Mouse (Mus musculus) layer of hippocampus, adult 2 months (tissue): Measurements from ENCODE around the gene Taf9. TPM values are rescaled to one million over a fixed set of nuclear protein-coding genes. Genes with fewer than 3 reads are reported as not detected.

Experiments used
- DNase-seq, 2 experiments: peaks; one replicate each; pipeline ENCODE4 v3.0.0; 2022; ENCODE audit warnings: low spot score in 2 of 2
- H3K27ac ChIP-seq: fragments of 200-600 bp; 2 replicates; pipeline ENCODE4 v1.8.1; 2022
- H3K4me3 ChIP-seq: fragments of 200-600 bp; 2 replicates; pipeline ENCODE4 v1.8.1; 2022; ENCODE audit warnings: mild to moderate bottlenecking
- CTCF ChIP-seq: fragments of 200-600 bp; conservative IDR thresholded peaks from 2 replicates; pipeline ENCODE4 v1.8.1; 2022; ENCODE audit warnings: antibody characterized with exemption, mild to moderate bottlenecking, moderate library complexity
- total RNA-seq, 2 experiments: library from RNA; stranded (reverse); gene quantifications; 2 replicates each; pipeline ENCODE4 v1.2.3; 2021

The Taf9 gene
- total RNA-seq, 2 experiments from 2014 or later, result 14.4 to 20.7 TPM

DNA sequence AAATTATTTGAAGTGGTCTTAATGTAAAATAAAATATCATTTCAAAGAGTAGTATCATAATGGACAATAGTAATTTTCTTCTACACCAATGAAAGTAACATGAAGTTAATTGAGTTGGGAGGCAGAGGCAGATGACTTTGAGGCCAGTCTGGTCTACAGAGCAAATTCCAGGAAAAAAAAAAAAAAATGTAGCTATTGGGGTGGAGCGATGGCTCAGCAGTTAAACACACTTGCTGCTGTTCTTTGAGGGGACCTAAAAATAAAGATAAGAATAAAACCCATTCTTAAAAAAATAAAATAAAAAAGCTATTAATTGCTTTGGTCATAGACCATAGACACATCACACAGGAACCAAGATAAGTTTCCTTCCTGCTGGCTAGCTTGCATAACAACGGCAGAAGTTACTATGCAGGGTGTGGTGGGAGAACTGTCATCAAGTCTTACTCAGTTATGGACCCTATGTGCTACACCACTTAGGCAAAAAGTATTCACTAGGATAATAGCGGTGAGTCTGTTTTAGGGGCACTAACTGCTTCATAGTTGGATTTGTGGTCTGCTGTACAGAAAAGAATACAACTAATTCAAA, 17.2 kb upstream of the Taf9 start:
- Histone ChIP-seq H3K27ac (no peak overlapping the region), H3K4me3 (no peak overlapping the region)
- DNase-seq, result no peak
- TF ChIP-seq CTCF, result no peak

DNA sequence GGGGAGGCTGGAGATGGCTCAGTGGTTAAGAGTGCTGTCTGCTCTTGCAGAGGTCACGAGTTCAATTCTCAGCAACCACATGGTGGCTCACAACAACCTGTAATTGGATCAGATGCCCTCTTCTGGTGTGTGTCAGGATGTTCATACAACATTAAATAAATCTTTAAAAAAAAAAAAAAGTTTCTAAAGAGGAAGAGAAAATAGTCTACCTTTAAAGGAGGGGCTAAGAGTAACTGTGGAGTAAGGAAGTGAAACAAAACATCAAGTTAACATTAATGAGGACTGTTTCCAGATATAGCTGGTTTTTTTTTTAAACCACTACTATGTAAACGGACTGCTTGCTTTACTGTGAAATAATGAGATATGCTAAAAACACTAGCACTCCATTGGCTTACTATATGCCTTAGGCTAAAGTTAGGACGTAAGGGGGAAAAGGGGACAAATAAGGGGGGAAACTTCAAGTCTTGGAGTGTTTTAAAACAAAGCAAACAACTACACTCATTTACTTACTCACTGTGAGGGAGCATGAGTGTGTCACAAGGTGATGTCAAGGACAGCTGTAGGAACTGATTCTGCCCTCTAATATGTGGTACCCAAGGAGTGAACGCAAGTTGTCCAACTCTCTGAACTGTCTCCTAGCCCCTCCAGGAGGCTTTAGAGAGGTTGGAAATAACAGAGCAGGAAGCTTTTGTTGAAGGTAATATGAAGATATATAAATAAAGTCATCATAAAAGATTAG, 8.7 kb upstream of the Taf9 start:
- Histone ChIP-seq H3K4me3 (no peak overlapping the region), H3K27ac (no peak overlapping the region)
- DNase-seq, result no peak
- TF ChIP-seq CTCF, result no peak; the same call in 1 of the 2 replicates

DNA sequence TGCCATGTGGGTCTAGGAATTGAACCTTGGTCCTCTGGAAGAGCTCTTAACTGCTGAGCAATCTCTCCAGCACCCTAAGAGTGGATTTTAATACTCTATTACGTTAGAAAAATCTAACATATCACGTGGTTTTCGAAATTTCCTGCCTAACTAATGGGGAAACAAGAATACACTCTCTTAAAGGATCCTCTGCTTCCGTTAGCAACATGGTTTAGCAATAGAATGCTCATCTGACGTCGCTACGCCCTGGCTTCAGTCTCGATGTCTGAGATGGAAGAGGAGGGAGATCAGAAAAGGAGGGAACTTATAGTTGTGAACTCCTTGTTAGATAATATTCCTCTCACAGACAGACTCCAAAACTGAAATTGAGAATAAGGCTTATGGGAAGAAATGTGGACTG, 3.2 kb upstream of the Taf9 start:
- Histone ChIP-seq H3K27ac (no peak overlapping the region), H3K4me3 (no peak overlapping the region)
- no peak for DNase-seq
- no peak for TF ChIP-seq CTCF

DNA sequence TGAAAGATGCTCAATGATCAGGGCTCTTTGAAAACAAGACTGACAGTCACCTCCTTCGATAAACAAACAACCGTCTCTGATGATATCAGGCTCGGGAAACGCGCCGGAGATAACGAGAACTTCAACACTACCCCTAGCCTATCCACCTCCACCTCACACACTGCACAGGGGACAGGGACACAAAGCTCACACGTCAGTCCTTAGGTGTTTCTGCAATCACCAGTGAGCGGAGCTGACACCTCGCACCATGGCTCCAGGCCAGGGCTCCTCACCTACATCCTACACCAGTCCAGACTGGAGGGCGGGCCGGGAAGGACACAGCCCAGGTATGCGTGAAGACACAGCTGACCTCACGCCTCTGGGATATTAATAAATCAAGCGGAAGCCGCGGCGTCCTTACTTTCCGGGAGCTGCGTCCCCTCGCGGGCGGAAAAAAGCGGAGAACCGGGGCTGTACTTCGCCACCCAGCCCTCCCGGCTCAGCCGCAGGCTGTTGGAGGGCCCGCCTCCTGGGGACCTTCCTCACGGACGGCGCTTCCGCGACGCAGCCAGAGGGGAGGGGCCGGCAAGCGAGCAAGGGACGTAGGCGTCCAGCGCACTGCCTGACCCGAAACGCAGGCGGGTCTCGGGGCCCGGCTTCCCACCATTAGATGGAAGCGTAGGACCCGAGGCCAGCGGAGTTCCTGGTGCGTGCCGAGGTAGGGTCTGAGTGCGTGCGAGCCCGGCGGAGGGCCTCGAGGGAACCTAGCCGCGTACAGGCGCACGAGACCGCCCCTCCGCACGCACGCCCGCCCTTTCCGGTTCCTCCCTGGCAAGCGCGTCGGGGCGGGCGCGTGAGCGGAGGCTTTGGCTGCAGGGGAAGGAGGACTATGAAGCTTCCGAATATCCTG, 585 bp upstream of the Taf9 start, which contains the start of the genes Ak6 and Rad17:
Gene Ak6 (plus strand): TSS at position 430 of the 889 bp plus-strand sequence.
Gene Rad17 (minus strand): TSS at position 502 of the 889 bp plus-strand sequence.
- H3K4me3 ChIP-seq, result peak within 1 kb of the TSS; percentile 75
- TF ChIP-seq CTCF, result peak; percentile 49
- peak; percentile 93 to 97 for DNase-seq
- peak within 1 kb of the TSS; percentile 100 for H3K27ac ChIP-seq

DNA sequence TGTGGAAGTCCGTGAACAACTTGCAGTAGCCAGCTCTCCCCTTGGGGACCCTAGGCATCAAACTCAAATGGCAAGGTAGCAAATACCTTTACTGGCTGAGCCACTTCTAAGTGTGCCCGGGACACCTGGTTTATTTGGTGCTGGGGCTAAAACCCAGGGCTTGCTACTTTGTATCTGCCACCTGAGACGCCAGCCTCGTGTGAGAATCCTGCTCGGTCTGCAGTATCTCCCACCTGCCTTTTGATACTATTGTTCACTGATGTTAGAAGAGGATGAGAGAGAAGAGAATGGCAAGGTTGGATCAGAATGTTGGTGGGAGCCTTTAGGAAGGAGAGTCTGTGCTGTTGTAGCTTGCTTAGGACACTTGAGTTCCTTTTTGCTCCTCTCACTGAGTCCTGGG, 6.7 kb downstream of the Taf9 start:
- Histone ChIP-seq H3K27ac (no peak overlapping the region), H3K4me3 (no peak overlapping the region)
- TF ChIP-seq CTCF, result no peak
- no peak for DNase-seq

DNA sequence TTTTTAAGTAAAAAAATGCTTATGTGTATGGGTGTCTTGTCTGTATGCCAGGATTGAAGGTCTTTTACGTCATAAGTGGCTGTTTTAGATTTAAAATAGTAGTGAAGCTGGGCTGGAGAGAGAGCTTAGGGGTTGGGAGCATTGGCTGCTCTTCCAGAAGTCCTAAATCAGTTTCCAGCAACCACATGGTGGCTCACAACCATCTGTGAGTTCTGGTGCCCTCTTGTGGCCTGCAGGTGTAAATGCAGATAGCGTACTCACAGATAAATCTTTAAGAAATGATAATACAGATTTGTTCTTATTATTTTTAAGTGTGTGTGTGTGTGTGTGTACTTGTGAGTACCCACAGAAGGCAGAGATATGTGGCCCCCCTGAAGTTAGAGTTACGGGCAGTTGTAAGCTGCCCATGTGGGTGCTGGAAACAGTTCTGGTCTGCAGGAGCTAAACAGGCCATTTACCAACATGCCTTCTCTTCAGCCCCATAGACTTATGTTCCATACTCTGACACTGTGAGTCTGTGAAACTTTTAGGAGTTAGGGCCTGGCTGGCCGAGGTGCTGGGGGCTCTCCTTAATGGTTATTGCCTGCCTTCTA, 8.6 kb downstream of the Taf9 start:
- DNase-seq, result peak; percentile 25 to 64
- Histone ChIP-seq H3K4me3 (no peak overlapping the region), H3K27ac (no peak overlapping the region)
- TF ChIP-seq CTCF, result peak; percentile 91

DNA sequence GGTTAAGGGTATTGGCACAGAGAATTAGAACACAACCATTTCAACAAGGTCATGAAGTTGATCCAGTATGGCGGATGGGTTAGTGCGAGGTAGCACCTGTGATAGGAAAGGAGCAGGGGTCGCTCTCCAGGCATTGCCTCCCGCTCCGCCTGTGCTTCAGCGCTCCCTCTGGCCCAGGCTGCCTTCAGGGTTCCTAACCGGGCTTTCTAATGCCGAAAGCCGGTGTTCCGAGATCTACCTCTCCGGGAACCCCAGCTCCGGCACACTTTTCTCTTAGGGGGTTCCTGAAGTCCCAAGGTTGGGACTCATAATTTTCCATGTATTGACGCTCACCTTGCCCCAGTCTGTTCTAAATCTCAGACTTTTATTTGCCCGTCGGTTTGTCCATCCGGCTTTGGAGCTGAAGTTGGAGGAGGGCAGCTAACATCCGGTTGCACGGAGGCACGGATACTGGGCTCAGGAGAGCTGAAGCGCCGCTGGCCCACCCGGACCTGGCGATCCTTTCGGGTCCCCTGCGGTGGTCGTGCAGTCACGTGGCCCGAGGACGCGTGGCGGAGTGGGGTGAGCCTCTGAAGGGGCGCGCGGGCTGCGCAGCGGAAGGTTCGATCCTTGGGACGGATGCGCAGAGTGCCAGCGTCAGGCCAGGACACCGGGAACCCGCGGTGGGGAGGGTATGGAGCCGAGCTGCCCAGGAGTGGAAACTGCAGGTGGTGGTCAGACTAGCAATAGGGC, 18.1 kb downstream of the Taf9 start, which contains the start of gene Ccdc125:
Gene Ccdc125 (plus strand): TSS at position 427 of the 732 bp plus-strand sequence.
- no peak for TF ChIP-seq CTCF
- Histone ChIP-seq H3K27ac (no peak within 1 kb of the TSS), H3K4me3 (peak within 1 kb of the TSS; percentile 55)
- DNase-seq, result no peak

DNA sequence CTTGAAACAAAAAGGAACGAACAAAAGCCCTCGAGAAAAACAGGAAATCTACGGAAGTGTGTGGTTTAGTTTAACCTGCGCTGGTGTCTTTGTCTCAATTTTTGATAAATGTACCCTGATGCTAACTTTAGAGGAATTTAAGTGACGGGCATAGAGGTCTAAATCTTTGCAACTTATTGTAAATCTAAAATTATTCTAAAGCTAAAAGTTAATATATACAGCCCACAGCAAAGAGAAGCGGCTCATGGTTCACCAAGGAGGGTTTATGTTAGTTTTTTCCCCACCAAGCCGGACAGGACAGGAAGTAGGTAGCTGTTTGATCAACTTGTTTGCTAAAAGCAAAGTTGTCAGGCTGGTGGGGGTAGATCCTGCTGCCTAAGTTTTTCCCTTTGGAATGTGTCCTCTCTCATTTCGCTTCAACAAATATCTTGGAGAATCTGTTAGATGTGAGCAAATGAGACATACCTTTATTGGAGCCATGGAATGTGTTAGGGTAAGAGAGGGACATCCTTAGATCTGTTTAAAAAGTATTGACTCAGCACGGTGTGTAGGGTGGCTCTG, 18.9 kb downstream of the Taf9 start:
- TF ChIP-seq CTCF, result no peak
- Histone ChIP-seq H3K27ac (no peak overlapping the region), H3K4me3 (peak overlapping the region; percentile 55)
- no peak for DNase-seq

DNA sequence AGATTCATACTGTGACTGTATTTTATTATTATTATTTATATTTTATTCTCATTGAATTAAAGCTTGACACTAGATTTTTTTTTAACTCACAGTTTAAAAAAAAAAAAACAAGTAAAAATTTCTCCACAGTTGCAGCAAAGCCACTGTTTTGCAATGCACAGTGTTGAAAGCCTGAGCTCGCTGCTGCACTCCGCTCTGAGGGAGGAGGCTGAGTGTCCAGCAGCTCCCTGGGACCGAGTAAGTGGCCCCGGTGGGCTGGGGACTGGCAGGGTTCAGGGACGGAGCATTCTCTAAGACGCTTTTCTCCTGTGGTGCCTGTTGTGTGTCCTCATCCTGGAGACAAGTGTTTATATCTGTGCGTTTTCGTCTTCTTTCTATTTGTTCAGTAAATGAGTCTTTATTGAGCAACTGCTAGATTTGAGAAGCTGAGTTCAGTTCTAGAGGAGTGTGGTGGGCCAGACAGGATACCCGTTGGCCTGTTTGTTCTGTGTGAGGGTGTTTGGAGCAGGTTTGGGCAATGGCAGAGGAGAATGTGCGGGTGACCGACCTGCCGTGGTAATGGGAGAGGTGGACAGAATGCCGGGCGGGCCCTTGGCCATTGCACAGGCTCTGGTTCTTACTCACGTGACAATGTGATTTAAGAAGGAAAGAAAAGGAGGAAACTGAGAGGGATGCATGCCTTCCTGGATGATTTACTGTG, 24.7 kb downstream of the Taf9 start:
- no peak for TF ChIP-seq CTCF
- Histone ChIP-seq H3K27ac (no peak overlapping the region), H3K4me3 (no peak overlapping the region)
- no peak for DNase-seq

DNA sequence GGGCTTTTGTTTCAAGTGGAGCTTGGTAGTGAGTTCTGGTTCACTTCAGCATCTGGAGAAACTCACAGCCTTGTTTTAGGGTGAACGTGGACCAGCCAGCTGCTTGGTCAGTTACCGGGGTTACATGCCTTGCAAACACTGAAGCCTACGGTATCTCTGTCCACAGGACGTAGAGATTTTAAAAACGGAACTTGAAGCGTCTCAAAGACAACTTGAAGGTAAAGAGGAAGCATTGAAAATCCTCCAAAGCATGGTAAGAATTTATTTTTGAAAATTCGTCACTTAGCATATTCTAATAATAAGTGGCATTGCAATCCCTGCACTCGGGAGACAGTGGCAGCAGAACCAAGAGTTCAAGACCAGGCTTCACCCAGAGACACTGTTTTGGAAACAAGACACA, 30.2 kb downstream of the Taf9 start:
- Histone ChIP-seq H3K27ac (no peak overlapping the region), H3K4me3 (no peak overlapping the region)
- no peak for TF ChIP-seq CTCF
- DNase-seq, result no peak

DNA sequence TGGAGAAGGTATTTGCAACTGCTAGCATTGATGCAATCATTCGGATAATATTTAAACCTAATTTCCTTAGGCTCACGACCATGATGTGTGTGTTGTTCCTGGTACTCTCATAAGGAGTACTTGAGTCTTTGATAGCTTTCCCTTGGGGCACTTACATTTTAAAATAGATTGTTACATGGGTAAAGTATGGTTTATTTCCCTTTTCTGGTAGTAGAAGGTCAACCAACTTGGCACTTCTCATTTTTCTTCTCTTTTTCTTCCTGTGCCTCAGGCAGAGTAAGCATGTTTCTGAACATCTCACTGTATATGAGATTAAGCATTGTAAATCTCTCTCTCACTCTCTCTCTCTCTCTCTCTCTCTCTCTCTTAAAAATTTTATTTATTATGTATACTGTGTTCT, 31.5 kb downstream of the Taf9 start:
- no peak overlapping the region for H3K4me3 ChIP-seq
- no peak for TF ChIP-seq CTCF
- no peak overlapping the region for H3K27ac ChIP-seq
- no peak for DNase-seq
